ENCODE assay signal across 22 mouse cellular contexts in genomic region chr1:73771773-73772172, GRCm38 (mm10).
A peak's percentile ranks its signal among the peaks of the same experiment; 100 is the strongest.
DNase-seq lines count a peak whose midpoint lies in the region; ATAC-seq and TF ChIP-seq lines count a peak whose summit lies in the region.
"Had no signal": no experiment of that assay in that cellular context is flagged by ENCODE, and none has a peak within 500 bp of the region (broad histone marks: within the 10 kb centered on the region; RNA-seq: fewer than 3 reads in every experiment).

No protein-coding gene starts in this region.

- H3K27me3 ChIP-seq in kidney, embryonic 14.5 days (ENCODE audit: control insufficient read depth, insufficient read depth, low read length) = no peaks in the 10 kb centered on the region
- H3K27me3 ChIP-seq in midbrain, embryonic 10.5 days (ENCODE audit: low read depth, poor library complexity, severe bottlenecking) = no peaks in the 10 kb centered on the region
- H3K27me3 ChIP-seq in midbrain, postnatal 0 days (ENCODE audit: insufficient read depth, low read length) = no peaks in the 10 kb centered on the region
- H3K27me3 ChIP-seq in embryonic facial prominence, embryonic 14.5 days (replicated peaks; ENCODE audit: control insufficient read depth, insufficient read depth, low read length) = no peaks in the 10 kb centered on the region
- no peaks in the 10 kb centered on the region for H3K27me3 ChIP-seq in stomach, postnatal 0 days (ENCODE audit: control insufficient read depth, insufficient read depth, low read length)
- H3K27me3 ChIP-seq: forebrain, embryonic 15.5 days; hindbrain, embryonic 13.5 days; liver, embryonic 12.5 days; midbrain, embryonic 12.5 days; neural tube, embryonic 13.5 days had no signal

- H3K9ac ChIP-seq in kidney, embryonic 14.5 days (ENCODE audit: low read depth, low read length) = no peak overlapping the region
- H3K9ac ChIP-seq in midbrain, postnatal 0 days (replicated peaks; ENCODE audit: low read length, poor library complexity, severe bottlenecking) = no peak overlapping the region
- no peak overlapping the region for H3K9ac ChIP-seq in embryonic facial prominence, embryonic 14.5 days (ENCODE audit: low read depth, low read length)
- H3K9ac ChIP-seq in stomach, postnatal 0 days (ENCODE audit: low read length) = no peak overlapping the region
- H3K9ac ChIP-seq: forebrain, embryonic 15.5 days; hindbrain, embryonic 13.5 days; liver, embryonic 12.5 days; midbrain, embryonic 12.5 days; neural tube, embryonic 13.5 days had no signal

- no peak for TF ChIP-seq EP300 in stomach, postnatal 0 days (optimal IDR thresholded peaks at IDR 0.05)

- no peaks in the 10 kb centered on the region for H3K9me3 ChIP-seq in kidney, embryonic 14.5 days (ENCODE audit: control insufficient read depth, low read length)
- H3K9me3 ChIP-seq in midbrain, embryonic 10.5 days (replicated peaks) = no peaks in the 10 kb centered on the region
- H3K9me3 ChIP-seq in midbrain, postnatal 0 days (ENCODE audit: low read length) = no peaks in the 10 kb centered on the region
- H3K9me3 ChIP-seq in embryonic facial prominence, embryonic 14.5 days (ENCODE audit: control insufficient read depth, low read length) = no peaks in the 10 kb centered on the region
- H3K9me3 ChIP-seq in stomach, postnatal 0 days (ENCODE audit: control insufficient read depth, low read length) = no peaks in the 10 kb centered on the region
- H3K9me3 ChIP-seq: forebrain, embryonic 15.5 days; heart, embryonic 10.5 days; hindbrain, embryonic 13.5 days; liver, embryonic 12.5 days; midbrain, embryonic 12.5 days; neural tube, embryonic 13.5 days had no signal

- H3K4me2 ChIP-seq in kidney, embryonic 14.5 days (replicated peaks; ENCODE audit: low read depth, low read length) = no peak overlapping the region
- no peak overlapping the region for H3K4me2 ChIP-seq in midbrain, postnatal 0 days (ENCODE audit: low read depth, low read length, poor library complexity, severe bottlenecking)
- no peak overlapping the region for H3K4me2 ChIP-seq in embryonic facial prominence, embryonic 14.5 days (ENCODE audit: low read depth, low read length)
- no peak overlapping the region for H3K4me2 ChIP-seq in stomach, postnatal 0 days (replicated peaks; ENCODE audit: low read depth)
- H3K4me2 ChIP-seq: forebrain, embryonic 15.5 days; hindbrain, embryonic 13.5 days; liver, embryonic 12.5 days; midbrain, embryonic 12.5 days; neural tube, embryonic 13.5 days had no signal

- no peaks in the 10 kb centered on the region for H3K4me1 ChIP-seq in kidney, embryonic 14.5 days (ENCODE audit: control insufficient read depth, insufficient read depth, low read length)
- peaks cover 16% of the 10 kb centered on the region for H3K4me1 ChIP-seq in midbrain, embryonic 10.5 days
- no peaks in the 10 kb centered on the region for H3K4me1 ChIP-seq in midbrain, postnatal 0 days (ENCODE audit: insufficient read depth, low read length)
- H3K4me1 ChIP-seq in embryonic facial prominence, embryonic 14.5 days (ENCODE audit: control insufficient read depth, insufficient read depth, low read length) = peaks cover 6% of the 10 kb centered on the region
- H3K4me1 ChIP-seq in stomach, postnatal 0 days (replicated peaks; ENCODE audit: control insufficient read depth, insufficient read depth) = no peaks in the 10 kb centered on the region
- H3K4me1 ChIP-seq: forebrain, embryonic 15.5 days; heart, embryonic 10.5 days; hindbrain, embryonic 13.5 days; liver, embryonic 12.5 days; midbrain, embryonic 12.5 days; neural tube, embryonic 13.5 days had no signal

- H3K4me3 ChIP-seq in kidney, embryonic 14.5 days (ENCODE audit: low read length) = no peak overlapping the region
- no peak overlapping the region for H3K4me3 ChIP-seq in midbrain, embryonic 10.5 days
- no peak overlapping the region for H3K4me3 ChIP-seq in midbrain, postnatal 0 days (ENCODE audit: low read depth, low read length)
- no peak overlapping the region for H3K4me3 ChIP-seq in embryonic facial prominence, embryonic 14.5 days (ENCODE audit: low read depth, low read length)
- H3K4me3 ChIP-seq in stomach, postnatal 0 days (ENCODE audit: low read depth, low read length) = no peak overlapping the region
- H3K4me3 ChIP-seq: forebrain, embryonic 15.5 days; heart, embryonic 10.5 days; hindbrain, embryonic 13.5 days; liver, embryonic 12.5 days; midbrain, embryonic 12.5 days; neural tube, embryonic 13.5 days had no signal

- TF ChIP-seq CTCF in midbrain, postnatal 0 days (IDR thresholded peaks at IDR 0.05) = no peak
- TF ChIP-seq CTCF in stomach, postnatal 0 days (IDR thresholded peaks at IDR 0.05; ENCODE audit: low read depth) = no peak

- 7% methylated on average over 5 of the region's 5 CpGs for WGBS in kidney, embryonic 14.5 days
- WGBS in midbrain, embryonic 10.5 days = 77% methylated on average over 5 of the region's 5 CpGs
- WGBS in midbrain, postnatal 0 days = 79% methylated on average over 5 of the region's 5 CpGs
- WGBS in embryonic facial prominence, embryonic 14.5 days = 6% methylated on average over 5 of the region's 5 CpGs
- 15% methylated on average over 5 of the region's 5 CpGs for WGBS in stomach, postnatal 0 days

- ATAC-seq in kidney, embryonic 14.5 days (ENCODE audit: low FRiP score, low TSS enrichment) = peak; percentile 64; the same call in 1 of the 2 replicates
- no peak for ATAC-seq in midbrain, postnatal 0 days (ENCODE audit: low FRiP score)
- peak; percentile 79 for ATAC-seq in embryonic facial prominence, embryonic 14.5 days (ENCODE audit: low read depth)
- ATAC-seq in stomach, postnatal 0 days (ENCODE audit: low FRiP score, low TSS enrichment) = peak; percentile 29; the same call in 1 of the 2 replicates
- ATAC-seq: forebrain, embryonic 15.5 days; inflammation-experienced regulatory T-cells, adult 6 months; liver, embryonic 12.5 days had no signal

- DNase-seq in kidney, postnatal 14 days = no peak
- no peak for DNase-seq in midbrain, embryonic 10.5 days (ENCODE audit: low spot score)
- DNase-seq in midbrain, postnatal 0 days (ENCODE audit: low spot score) = no peak
- DNase-seq in embryonic facial prominence, embryonic 14.5 days (ENCODE audit: low spot score) = peak; percentile 88
- DNase-seq in stomach, postnatal 0 days (ENCODE audit: low spot score) = no peak
- DNase-seq in thymus, postnatal 36 days = no peak
- DNase-seq in cerebellum, postnatal 4 days (ENCODE audit: low spot score in 2 of 2) = no peak
- DNase-seq: cerebellum, adult 18-20 months; cerebellum, postnatal 25 days; gastrocnemius, postnatal 36 days; heart, postnatal 10 days; kidney, postnatal 10 days; lung, adult 2 months; thymus, adult 2 months had no signal

- H3K36me3 ChIP-seq in kidney, embryonic 14.5 days (ENCODE audit: control insufficient read depth, insufficient read depth, low read length) = no peaks in the 10 kb centered on the region
- no peaks in the 10 kb centered on the region for H3K36me3 ChIP-seq in midbrain, embryonic 10.5 days
- H3K36me3 ChIP-seq in midbrain, postnatal 0 days (ENCODE audit: insufficient read depth, low read length) = no peaks in the 10 kb centered on the region
- H3K36me3 ChIP-seq in embryonic facial prominence, embryonic 14.5 days (ENCODE audit: control insufficient read depth, insufficient read depth, low read length) = no peaks in the 10 kb centered on the region
- H3K36me3 ChIP-seq in stomach, postnatal 0 days (ENCODE audit: control insufficient read depth, insufficient read depth, low read length) = no peaks in the 10 kb centered on the region
- H3K36me3 ChIP-seq: forebrain, embryonic 15.5 days; heart, embryonic 10.5 days; hindbrain, embryonic 13.5 days; liver, embryonic 12.5 days; midbrain, embryonic 12.5 days; neural tube, embryonic 13.5 days had no signal

- H3K27ac ChIP-seq in kidney, embryonic 14.5 days (ENCODE audit: low read depth, low read length) = no peak overlapping the region
- H3K27ac ChIP-seq in midbrain, embryonic 10.5 days (replicated peaks) = 0 out of 2 replicates have a peak overlapping the region, but pooled peaks have one; percentile 5
- H3K27ac ChIP-seq in midbrain, postnatal 0 days (ENCODE audit: low read depth, low read length) = no peak overlapping the region
- H3K27ac ChIP-seq in embryonic facial prominence, embryonic 14.5 days (replicated peaks; ENCODE audit: low read depth, low read length) = peak overlapping the region; percentile 63; the same call in 1 of the 2 replicates
- no peak overlapping the region for H3K27ac ChIP-seq in stomach, postnatal 0 days (replicated peaks)
- H3K27ac ChIP-seq: forebrain, embryonic 15.5 days; heart, embryonic 10.5 days; hindbrain, embryonic 13.5 days; liver, embryonic 12.5 days; midbrain, embryonic 12.5 days; neural tube, embryonic 13.5 days had no signal

Comparison
In these comparisons a context has a peak if more than half of its experiments do, and no peak if none do; other contexts are left out.
1. H3K27ac ChIP-seq: peak in midbrain, embryonic 10.5 days (single experiment) and embryonic facial prominence, embryonic 14.5 days (single experiment); none in kidney, embryonic 14.5 days (single experiment), midbrain, postnatal 0 days (single experiment) and stomach, postnatal 0 days (single experiment).